8 mouse cellular contexts compared by ENCODE assay signal in genomic region chr9:110733102-110733501, GRCm38 (mm10). TPM values are rescaled to one million over a fixed set of nuclear protein-coding genes. Genes with fewer than 3 reads are reported as not detected.
DNase-seq lines count a peak whose midpoint lies in the region; ATAC-seq and TF ChIP-seq lines count a peak whose summit lies in the region.

No protein-coding gene starts in this region.

- H3K27ac ChIP-seq in heart, embryonic 10.5 days = peak overlapping the region; percentile 78
- H3K27ac ChIP-seq in CH12.LX (ENCODE audit: insufficient read depth, low read depth) = no peak overlapping the region
- H3K27ac ChIP-seq in forebrain, embryonic 16.5 days (ENCODE audit: low read length) = no peak overlapping the region
- H3K27ac ChIP-seq in liver, embryonic 16.5 days (ENCODE audit: low read length) = peak overlapping the region; percentile 69

- no peak for DNase-seq in heart, embryonic 10.5 days (ENCODE audit: low spot score)
- no peak for DNase-seq in heart, adult 11 months
- no peak for DNase-seq in CH12.LX (ENCODE audit: extremely low read depth)
- no peak for DNase-seq in cerebellum, postnatal 10 days
- DNase-seq in cerebellum, postnatal 4 days (ENCODE audit: low spot score in 2 of 2) = no peak
- DNase-seq in retina, embryonic 14.5 days (ENCODE audit: low spot score) = no peak

- no peaks in the 10 kb centered on the region for H3K9me3 ChIP-seq in heart, embryonic 10.5 days
- peaks cover 1% of the 10 kb centered on the region for H3K9me3 ChIP-seq in CH12.LX (replicated peaks; ENCODE audit: low read length)
- H3K9me3 ChIP-seq in forebrain, embryonic 16.5 days (ENCODE audit: control insufficient read depth, low read length) = no peaks in the 10 kb centered on the region
- H3K9me3 ChIP-seq in liver, embryonic 16.5 days (replicated peaks; ENCODE audit: control insufficient read depth, low read length) = no peaks in the 10 kb centered on the region

- peak overlapping the region; percentile 12; the same call in 1 of the 2 replicates for H3K9ac ChIP-seq in CH12.LX (ENCODE audit: insufficient read depth, low read depth)
- 0 out of 2 replicates have a peak overlapping the region, but pooled peaks have one; percentile 42 for H3K9ac ChIP-seq in forebrain, embryonic 16.5 days (replicated peaks; ENCODE audit: low read depth, low read length)
- peak overlapping the region; percentile 39; the same call in 1 of the 2 replicates for H3K9ac ChIP-seq in liver, embryonic 16.5 days (ENCODE audit: low read depth, low read length)

- no peak for TF ChIP-seq CTCF in CH12.LX (conservative IDR thresholded peaks at IDR 0.05 in 1 of 2, IDR thresholded peaks at IDR 0.05 in 1 of 2; ENCODE audit: low read depth in 2 of 2, low read length in 2 of 2)

- no peak for TF ChIP-seq EP300 in CH12.LX (IDR thresholded peaks at IDR 0.05; ENCODE audit: low read length)

- H3K27me3 ChIP-seq in heart, embryonic 10.5 days (ENCODE audit: insufficient read depth, poor library complexity, severe bottlenecking) = peaks cover 24% of the 10 kb centered on the region
- peaks cover 48% of the 10 kb centered on the region for H3K27me3 ChIP-seq in CH12.LX (replicated peaks)
- H3K27me3 ChIP-seq in forebrain, embryonic 16.5 days (replicated peaks; ENCODE audit: control insufficient read depth, insufficient read depth, low read length) = peaks cover 14% of the 10 kb centered on the region
- H3K27me3 ChIP-seq in liver, embryonic 16.5 days (ENCODE audit: control insufficient read depth, insufficient read depth, low read depth, low read length) = peaks cover 9% of the 10 kb centered on the region; the same call in 1 of the 2 replicates

- ATAC-seq in forebrain, embryonic 16.5 days = 0 out of 2 replicates have a peak, but pooled peaks have one; percentile 1
- ATAC-seq in liver, embryonic 16.5 days (ENCODE audit: low read depth) = no peak

- in situ Hi-C loops in CH12.LX (cut with MboI; ENCODE audit: low pct_ligation_motif_present, low pct_unique_long_range_greater_than_20kb, low sequenced_read_pairs) = no loop called here

- dilution Hi-C loops in CH12.LX (cut with MboI; ENCODE audit: extremely low pct_ligation_motif_present, extremely low pct_unique_long_range_greater_than_20kb, low sequenced_read_pairs) = no loop called here

- TF ChIP-seq POLR2A in CH12.LX (IDR thresholded peaks at IDR 0.05; ENCODE audit: low read depth, low read length) = no peak

- H3K4me2 ChIP-seq in CH12.LX (ENCODE audit: insufficient read depth, low read depth, poor library complexity, severe bottlenecking) = peak overlapping the region; percentile 88
- peak overlapping the region; percentile 77 for H3K4me2 ChIP-seq in forebrain, embryonic 16.5 days (ENCODE audit: low read length)
- peak overlapping the region; percentile 75 for H3K4me2 ChIP-seq in liver, embryonic 16.5 days (ENCODE audit: low read depth, low read length)

- H3K79me2 ChIP-seq in CH12.LX (replicated peaks; ENCODE audit: control insufficient read depth, extremely low read depth, insufficient read depth, poor library complexity, severe bottlenecking) = no peaks in the 10 kb centered on the region

- TF ChIP-seq RAD21 in CH12.LX (IDR thresholded peaks at IDR 0.05; ENCODE audit: low read depth, low read length) = no peak

- H3K4me3 ChIP-seq in heart, embryonic 10.5 days = peak overlapping the region; percentile 58
- peak overlapping the region; percentile 28 to 45 (median 39) for H3K4me3 ChIP-seq in CH12.LX (replicated peaks in 1 of 3; ENCODE audit: low read depth in 2 of 3, low read length in 2 of 3, poor library complexity in 1 of 3)
- H3K4me3 ChIP-seq in forebrain, embryonic 16.5 days (replicated peaks; ENCODE audit: low read length) = peak overlapping the region; percentile 48
- peak overlapping the region; percentile 55 for H3K4me3 ChIP-seq in liver, embryonic 16.5 days (ENCODE audit: low read depth, low read length)

- H3K36me3 ChIP-seq in heart, embryonic 10.5 days = peaks cover 36% of the 10 kb centered on the region
- no peaks in the 10 kb centered on the region for H3K36me3 ChIP-seq in CH12.LX (replicated peaks in 1 of 2; ENCODE audit: control insufficient read depth in 1 of 2, insufficient read depth in 1 of 2, low read length in 1 of 2)
- no peaks in the 10 kb centered on the region for H3K36me3 ChIP-seq in forebrain, embryonic 16.5 days (ENCODE audit: control insufficient read depth, insufficient read depth)
- no peaks in the 10 kb centered on the region for H3K36me3 ChIP-seq in liver, embryonic 16.5 days (ENCODE audit: control insufficient read depth, insufficient read depth)

- peaks cover 75% of the 10 kb centered on the region for H3K4me1 ChIP-seq in heart, embryonic 10.5 days
- peaks cover 4 to 27% of the 10 kb centered on the region in 2 experiments for H3K4me1 ChIP-seq in CH12.LX (ENCODE audit: control insufficient read depth in 1 of 2, insufficient read depth in 2 of 2)
- H3K4me1 ChIP-seq in forebrain, embryonic 16.5 days (replicated peaks; ENCODE audit: control insufficient read depth, insufficient read depth, low read length) = peaks cover 14% of the 10 kb centered on the region; the same call in 1 of the 2 replicates
- peaks cover 12% of the 10 kb centered on the region for H3K4me1 ChIP-seq in liver, embryonic 16.5 days (ENCODE audit: control insufficient read depth, low read depth, low read length)

- WGBS in heart, embryonic 10.5 days = 8% methylated on average over 8 of the region's 8 CpGs
- 9% methylated on average over 8 of the region's 8 CpGs for WGBS in forebrain, embryonic 16.5 days
- 4% methylated on average over 8 of the region's 8 CpGs for WGBS in liver, embryonic 16.5 days (ENCODE audit: insufficient replicate concordance)

TF ChIP-seq in CH12.LX, 34 proteins besides CTCF, POLR2A, EP300 and RAD21:
- no peak for TF ChIP-seq ETS1 (conservative IDR thresholded peaks at IDR 0.05; ENCODE audit: low read depth, low read length)
- TF ChIP-seq MEF2A (IDR thresholded peaks at IDR 0.05; ENCODE audit: borderline replicate concordance, low read depth, low read length) = no peak
- peak; percentile 3; the same call in 1 of the 2 replicates for TF ChIP-seq NELFE (IDR thresholded peaks at IDR 0.05; ENCODE audit: low read depth, low read length)

RNA-seq across cellular contexts. Expression of gene Myl3, which starts 8.6 kb away (rescaled TPM):
- 1,835 and 3,713 TPM in 2 replicates for polyA plus RNA-seq in heart, embryonic 10.5 days (2016; fragmentation: Nextera tagmentation; extraction: Ambion mirVana)
- total RNA-seq in CH12.LX (2012; rRNA removed) (not detected in 2 replicates), CH12.LX (2014; rRNA removed) (not detected in 2 replicates)
- polyA plus RNA-seq in CH12.LX (2012; ENCODE audit: insufficient read length, low read depth) = not detected in 2 replicates
- 0.39 TPM in 1 of 2 replicates, not detected in the other for polyA plus RNA-seq in forebrain, embryonic 16.5 days (2015; fragmentation: Nextera tagmentation; extraction: Ambion mirVana)
- 1.1 and 1.9 TPM in 2 replicates for polyA plus RNA-seq in liver, embryonic 16.5 days (2015; fragmentation: Nextera tagmentation; extraction: Ambion mirVana)

RNA-seq across cellular contexts. Expression of gene Pth1r, which starts 13.8 kb away (rescaled TPM):
- 41.3 and 49.7 TPM in 2 replicates for polyA plus RNA-seq in heart, embryonic 10.5 days (2016; fragmentation: Nextera tagmentation; extraction: Ambion mirVana)
- 0.34 and 0.76 TPM in 2 replicates for total RNA-seq in CH12.LX (2012; rRNA removed)
- total RNA-seq in CH12.LX (2014; rRNA removed) = not detected in 2 replicates
- 0.10 and 0.35 TPM in 2 replicates for polyA plus RNA-seq in CH12.LX (2012; ENCODE audit: insufficient read length, low read depth)
- 6.4 and 8.4 TPM in 2 replicates for polyA plus RNA-seq in forebrain, embryonic 16.5 days (2015; fragmentation: Nextera tagmentation; extraction: Ambion mirVana)
- polyA plus RNA-seq in liver, embryonic 16.5 days (2015; fragmentation: Nextera tagmentation; extraction: Ambion mirVana) = 2.3 and 2.5 TPM in 2 replicates

Comparison
In these comparisons a context has a peak if more than half of its experiments do, and no peak if none do; other contexts are left out.
1. H3K27ac ChIP-seq: peak in heart, embryonic 10.5 days (single experiment) and liver, embryonic 16.5 days (single experiment); none in CH12.LX (single experiment) and forebrain, embryonic 16.5 days (single experiment).
2. RNA of gene Myl3, which starts 8.6 kb away (polyA plus RNA-seq): 1,835 to 3,713 TPM in heart, embryonic 10.5 days; 1.1 to 1.9 TPM in liver, embryonic 16.5 days, 0.39 TPM in forebrain, embryonic 16.5 days and not detected in CH12.LX; every median in the first group is over 100 times any median in the second.
3. Peak in every context shown above with its lines, with median percentiles within 50 percentile points of each other: H3K4me3 ChIP-seq, H3K4me2 ChIP-seq and H3K9ac ChIP-seq.